Mouse (Mus musculus) liver, adult 2 months (tissue): ENCODE measurements around the gene Mgst3.

Experiments used
- CTCF ChIP-seq: fragments of 200-500 bp; IDR thresholded peaks from 2 replicates; pipeline ENCODE4 v1.5.1; 2011; ENCODE audit warnings: low read depth, low read length, control low read depth
- POLR2A ChIP-seq: fragments of 200-500 bp; IDR thresholded peaks from 2 replicates; pipeline ENCODE4 v1.6.1; 2011; ENCODE audit warnings: low read length, control low read depth; ENCODE audit not compliant: insufficient read depth; ENCODE audit errors: extremely low read depth

DNA sequence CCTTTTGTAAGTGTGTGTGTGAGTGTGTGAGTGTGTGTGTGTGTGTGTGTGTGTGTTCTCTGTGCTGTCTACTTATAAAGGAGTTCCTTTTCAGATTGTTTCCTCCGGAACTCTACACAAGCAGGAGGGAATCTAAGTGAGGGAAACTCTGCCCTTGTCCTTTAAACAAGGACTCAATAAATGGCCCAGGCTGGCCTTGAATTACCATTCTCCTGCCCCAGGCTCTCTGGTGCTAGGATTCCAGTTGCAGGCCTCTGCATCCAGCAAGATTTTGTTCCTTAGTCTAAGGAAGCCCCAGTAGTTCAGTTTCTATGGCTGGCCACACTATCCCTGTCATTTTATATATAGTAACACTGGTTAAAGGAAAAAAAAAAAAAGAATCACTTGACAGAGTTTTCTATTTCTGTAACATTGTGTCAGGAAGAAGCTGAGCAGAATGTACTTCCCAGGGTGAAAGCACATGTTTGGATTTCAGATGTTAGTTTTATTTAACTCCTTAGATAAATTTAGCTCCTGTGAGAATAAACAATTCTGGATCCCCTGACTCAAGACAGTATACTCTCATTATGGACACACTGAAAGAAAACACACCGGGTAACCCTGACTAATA lies 1.5 kb downstream of the Mgst3 start:
- TF ChIP-seq POLR2A, result no peak
- no peak for TF ChIP-seq CTCF
